In genomic region chr11:76628613-76629012, GRCm38 (mm10) we compare ENCODE assay signal across 22 mouse cellular contexts. TPM values are rescaled to one million over a fixed set of nuclear protein-coding genes. Genes with fewer than 3 reads are reported as not detected.
DNase-seq lines count a peak whose midpoint lies in the region; ATAC-seq and TF ChIP-seq lines count a peak whose summit lies in the region.
"Had no signal": no experiment of that assay in that cellular context is flagged by ENCODE, and none has a peak within 500 bp of the region (broad histone marks: within the 10 kb centered on the region; RNA-seq: fewer than 3 reads in every experiment).

No protein-coding gene starts in this region.

- no peak for TF ChIP-seq EP300 in heart, adult 2 months (IDR thresholded peaks at IDR 0.05; ENCODE audit: insufficient read depth, low read depth, low read length)

- DNase-seq in heart, adult 2 months, result no peak
- peak; percentile 36 for DNase-seq in 416B (ENCODE audit: low read depth)
- no peak for DNase-seq in adrenal gland, adult (ENCODE audit: inconsistent age in 2 of 2, low spot score in 1 of 2)
- no peak for DNase-seq in hindbrain, postnatal 0 days (ENCODE audit: low spot score)
- DNase-seq in midbrain, embryonic 11.5 days (ENCODE audit: low spot score, missing footprints), result no peak
- DNase-seq: cerebellum, adult 9-11 months; embryo, embryonic 11 days; kidney, adult 11 months; spleen, adult 18-20 months; thymus, postnatal 14 days had no signal

- no peak overlapping the region for H3K9ac ChIP-seq in heart, embryonic 13.5 days
- no peak overlapping the region for H3K9ac ChIP-seq in heart, adult 2 months (ENCODE audit: low read depth, low read length)
- H3K9ac ChIP-seq in hindbrain, postnatal 0 days (replicated peaks; ENCODE audit: low read length), result no peak overlapping the region
- H3K9ac ChIP-seq in midbrain, embryonic 11.5 days (ENCODE audit: low read length), result no peak overlapping the region
- H3K9ac ChIP-seq: embryonic facial prominence, embryonic 15.5 days; hindbrain, embryonic 15.5 days; liver, embryonic 12.5 days had no signal

- H3K4me3 ChIP-seq in heart, embryonic 13.5 days, result no peak overlapping the region
- no peak overlapping the region for H3K4me3 ChIP-seq in heart, adult 2 months
- H3K4me3 ChIP-seq in bone marrow macrophage, adult 2 months (ENCODE audit: insufficient read depth, low read length), result no peak overlapping the region
- no peak overlapping the region for H3K4me3 ChIP-seq in macrophage (ENCODE audit: inconsistent target)
- H3K4me3 ChIP-seq in hindbrain, postnatal 0 days (ENCODE audit: low read length), result no peak overlapping the region
- H3K4me3 ChIP-seq in midbrain, embryonic 11.5 days (ENCODE audit: low read depth, low read length), result no peak overlapping the region
- H3K4me3 ChIP-seq: embryonic facial prominence, embryonic 15.5 days; hindbrain, embryonic 15.5 days; liver, embryonic 12.5 days had no signal

- intact Hi-C loops in heart, adult 2 months (cut with DNase I), result no loop called here

- peak; percentile 65; the same call in 1 of the 2 replicates for ATAC-seq in heart, embryonic 13.5 days (ENCODE audit: extremely low read depth, insufficient number of reproducible peaks, low FRiP score, low TSS enrichment)
- no peak for ATAC-seq in hindbrain, postnatal 0 days
- no peak for ATAC-seq in midbrain, embryonic 11.5 days (ENCODE audit: low FRiP score)
- ATAC-seq: liver, embryonic 12.5 days had no signal

- H3K27me3 ChIP-seq in heart, embryonic 13.5 days (replicated peaks), result peaks cover 8% of the 10 kb centered on the region; the same call in 1 of the 2 replicates
- H3K27me3 ChIP-seq in heart, adult 2 months (ENCODE audit: control insufficient read depth, insufficient read depth, low read length), result peaks cover 1% of the 10 kb centered on the region; the same call in 1 of the 2 replicates
- H3K27me3 ChIP-seq in hindbrain, postnatal 0 days (ENCODE audit: insufficient read depth, low read length), result no peaks in the 10 kb centered on the region
- no peaks in the 10 kb centered on the region; the same call in 1 of the 2 replicates for H3K27me3 ChIP-seq in midbrain, embryonic 11.5 days (ENCODE audit: control insufficient read depth, insufficient read depth, low read length)
- H3K27me3 ChIP-seq: embryonic facial prominence, embryonic 15.5 days; hindbrain, embryonic 15.5 days had no signal

- TF ChIP-seq POLR2A in heart, adult 2 months (IDR thresholded peaks at IDR 0.05; ENCODE audit: insufficient read depth, low read depth, low read length), result no peak
- no peak for TF ChIP-seq POLR2A in bone marrow macrophage, adult 2 months (IDR thresholded peaks at IDR 0.05; ENCODE audit: borderline replicate concordance, low read depth, low read length)

- no peak for TF ChIP-seq CTCF in heart, adult 2 months (IDR thresholded peaks at IDR 0.05)
- TF ChIP-seq CTCF in bone marrow macrophage, adult 2 months (IDR thresholded peaks at IDR 0.05; ENCODE audit: low read depth, low read length), result no peak
- no peak for TF ChIP-seq CTCF in hindbrain, postnatal 0 days (IDR thresholded peaks at IDR 0.05; ENCODE audit: low read depth)

- no peaks in the 10 kb centered on the region for H3K79me2 ChIP-seq in heart, adult 2 months (replicated peaks; ENCODE audit: control insufficient read depth, insufficient read depth, low read length)
- no peaks in the 10 kb centered on the region for H3K79me2 ChIP-seq in macrophage (ENCODE audit: inconsistent target)

- 16% methylated on average over 5 of the region's 5 CpGs for WGBS in heart, embryonic 13.5 days
- 22% methylated on average over 5 of the region's 5 CpGs for WGBS in heart, adult 2 months
- 3% methylated on average over 5 of the region's 5 CpGs for WGBS in macrophage (ENCODE audit: missing documents)
- 74% methylated on average over 5 of the region's 5 CpGs for WGBS in hindbrain, postnatal 0 days
- WGBS in midbrain, embryonic 11.5 days, result 70% methylated on average over 5 of the region's 5 CpGs

- H3K4me2 ChIP-seq in heart, embryonic 13.5 days, result 0 out of 2 replicates have a peak overlapping the region, but pooled peaks have one; percentile 16
- H3K4me2 ChIP-seq in hindbrain, postnatal 0 days (ENCODE audit: low read depth, low read length), result no peak overlapping the region
- no peak overlapping the region for H3K4me2 ChIP-seq in midbrain, embryonic 11.5 days
- H3K4me2 ChIP-seq: embryonic facial prominence, embryonic 15.5 days; hindbrain, embryonic 15.5 days; liver, embryonic 12.5 days had no signal

- H3K4me1 ChIP-seq in heart, embryonic 13.5 days, result peaks cover 18% of the 10 kb centered on the region
- H3K4me1 ChIP-seq in heart, adult 2 months (ENCODE audit: control insufficient read depth, insufficient read depth, low read length), result no peaks in the 10 kb centered on the region
- H3K4me1 ChIP-seq in bone marrow macrophage, adult 2 months (ENCODE audit: control insufficient read depth, insufficient read depth, low read length), result peaks cover 22% of the 10 kb centered on the region
- H3K4me1 ChIP-seq in hindbrain, postnatal 0 days (ENCODE audit: insufficient read depth, low read length), result no peaks in the 10 kb centered on the region
- 0 out of 2 replicates have a peak, but pooled peaks cover 3% of the 10 kb centered on the region for H3K4me1 ChIP-seq in midbrain, embryonic 11.5 days (ENCODE audit: control insufficient read depth, insufficient read depth, low read length)
- H3K4me1 ChIP-seq: hindbrain, embryonic 15.5 days had no signal

- H3K36me3 ChIP-seq in heart, embryonic 13.5 days, result no peaks in the 10 kb centered on the region
- no peaks in the 10 kb centered on the region for H3K36me3 ChIP-seq in heart, adult 2 months (ENCODE audit: control insufficient read depth, insufficient read depth, low read length)
- no peaks in the 10 kb centered on the region for H3K36me3 ChIP-seq in macrophage (ENCODE audit: inconsistent target)
- H3K36me3 ChIP-seq in hindbrain, postnatal 0 days (ENCODE audit: insufficient read depth, low read length), result no peaks in the 10 kb centered on the region
- H3K36me3 ChIP-seq in midbrain, embryonic 11.5 days (ENCODE audit: control insufficient read depth, insufficient read depth, low read length), result no peaks in the 10 kb centered on the region
- H3K36me3 ChIP-seq: embryonic facial prominence, embryonic 15.5 days; hindbrain, embryonic 15.5 days; liver, embryonic 12.5 days had no signal

- no peaks in the 10 kb centered on the region for H3K9me3 ChIP-seq in heart, embryonic 13.5 days
- no peaks in the 10 kb centered on the region for H3K9me3 ChIP-seq in hindbrain, postnatal 0 days (ENCODE audit: low read length)
- H3K9me3 ChIP-seq in midbrain, embryonic 11.5 days (ENCODE audit: control insufficient read depth, low read length), result no peaks in the 10 kb centered on the region
- H3K9me3 ChIP-seq: embryonic facial prominence, embryonic 15.5 days; hindbrain, embryonic 15.5 days; liver, embryonic 12.5 days had no signal

- peak overlapping the region; percentile 16; the same call in 1 of the 2 replicates for H3K27ac ChIP-seq in heart, embryonic 13.5 days (replicated peaks)
- H3K27ac ChIP-seq in heart, adult 2 months, result no peak overlapping the region
- H3K27ac ChIP-seq in bone marrow macrophage, adult 2 months (ENCODE audit: insufficient read depth, low read depth, low read length), result peak overlapping the region; percentile 71
- H3K27ac ChIP-seq in macrophage, result peak overlapping the region; percentile 59
- no peak overlapping the region for H3K27ac ChIP-seq in hindbrain, postnatal 0 days
- H3K27ac ChIP-seq in midbrain, embryonic 11.5 days (ENCODE audit: low read depth, low read length), result no peak overlapping the region
- H3K27ac ChIP-seq: embryonic facial prominence, embryonic 15.5 days; hindbrain, embryonic 15.5 days; kidney, postnatal 0 days; liver, embryonic 12.5 days; stomach, postnatal 0 days had no signal

RNA-seq across cellular contexts. Expression of gene Abr, which starts 6.5 kb away (rescaled TPM):
- polyA plus RNA-seq in heart, embryonic 13.5 days (2015; fragmentation: Nextera tagmentation; extraction: Ambion mirVana), result 21.1 and 22.8 TPM in 2 replicates
- total RNA-seq in heart, adult 2 months (2021), result 10 to 100 TPM; 23.4 to 32.2 TPM
- 26.6 and 37.5 TPM in 2 replicates for polyA plus RNA-seq in heart, adult 2 months (2012; rRNA removed)
- 145 and 158 TPM in 2 replicates for polyA plus RNA-seq in bone marrow macrophage, adult 2 months (2012; ENCODE audit: insufficient read depth, insufficient read length, missing spikeins)
- 1,000 to 10,000 TPM in 3 of 26 experiments, 100 to 1,000 TPM in 23; 385 to 3,736 (median 481) TPM for total RNA-seq in macrophage (2018; cell fraction: chromatin; rRNA removed)
- total RNA-seq in macrophage (2018; cell fraction: cytosol; rRNA removed), result 100 to 1,000 TPM; 135 to 283 (median 184) TPM
- total RNA-seq in macrophage (2018; cell fraction: nucleus; rRNA removed), result 1,000 to 10,000 TPM in 1 of 26 experiments, 100 to 1,000 TPM in 25; 247 to 1,640 (median 305) TPM
- polyA plus RNA-seq in macrophage (2018), result 100 to 138 TPM (median 115 TPM) in 3 replicates
- total RNA-seq in hindbrain, postnatal 0 days (2014; rRNA removed), result 210 and 211 TPM in 2 replicates
- 77.0 and 87.5 TPM in 2 replicates for polyA plus RNA-seq in hindbrain, postnatal 0 days (2015; fragmentation: Nextera tagmentation; extraction: Ambion mirVana)
- polyA plus RNA-seq in midbrain, embryonic 11.5 days (2014; fragmentation: Nextera tagmentation; extraction: Ambion mirVana), result 41.4 and 41.9 TPM in 2 replicates

RNA-seq across cellular contexts. Expression of gene Bhlha9, which starts 43.7 kb away (rescaled TPM):
- 0.20 and 0.28 TPM in 2 replicates for polyA plus RNA-seq in heart, embryonic 13.5 days (2015; fragmentation: Nextera tagmentation; extraction: Ambion mirVana)
- not detected for total RNA-seq in heart, adult 2 months (2021)
- not detected in 2 replicates for polyA plus RNA-seq in heart, adult 2 months (2012; rRNA removed)
- polyA plus RNA-seq in bone marrow macrophage, adult 2 months (2012; ENCODE audit: insufficient read depth, insufficient read length, missing spikeins), result not detected in 2 replicates
- 1 to 10 TPM in 2 of 26 experiments, under 1 TPM in 4, not detected in 20; 0.53 to 1.4 (median 0.76) TPM for total RNA-seq in macrophage (2018; cell fraction: chromatin; rRNA removed)
- under 1 TPM in 2 of 26 experiments, not detected in 24; 0.05 to 0.13 TPM for total RNA-seq in macrophage (2018; cell fraction: cytosol; rRNA removed)
- 1 to 10 TPM in 1 of 26 experiments, under 1 TPM in 6, not detected in 19; 0.35 to 1.4 (median 0.52) TPM for total RNA-seq in macrophage (2018; cell fraction: nucleus; rRNA removed)
- polyA plus RNA-seq in macrophage (2018), result not detected in 3 replicates
- total RNA-seq in hindbrain, postnatal 0 days (2014; rRNA removed), result 1.2 and 2.0 TPM in 2 replicates
- polyA plus RNA-seq in hindbrain, postnatal 0 days (2015; fragmentation: Nextera tagmentation; extraction: Ambion mirVana), result 2.1 and 3.2 TPM in 2 replicates
- 0.14 TPM in 1 of 2 replicates, not detected in the other for polyA plus RNA-seq in midbrain, embryonic 11.5 days (2014; fragmentation: Nextera tagmentation; extraction: Ambion mirVana)
- total RNA-seq: adrenal gland, postnatal 4 days had no signal
- polyA plus RNA-seq: forebrain, embryonic 11.5 days; gonadal fat pad, adult 2 months; liver, embryonic 12.5 days; neural tube, embryonic 11.5 days; stomach, postnatal 0 days had no signal

RNA-seq across cellular contexts. Expression of gene Trarg1, which starts 51.0 kb away (rescaled TPM):
- 0.09 and 0.13 TPM in 2 replicates for polyA plus RNA-seq in heart, embryonic 13.5 days (2015; fragmentation: Nextera tagmentation; extraction: Ambion mirVana)
- 1 to 10 TPM; 3.5 to 3.8 TPM for total RNA-seq in heart, adult 2 months (2021)
- polyA plus RNA-seq in heart, adult 2 months (2012; rRNA removed), result 2.3 and 4.7 TPM in 2 replicates
- polyA plus RNA-seq in bone marrow macrophage, adult 2 months (2012; ENCODE audit: insufficient read depth, insufficient read length, missing spikeins), result not detected in 2 replicates
- not detected for total RNA-seq in macrophage (2018; cell fraction: chromatin; rRNA removed)
- total RNA-seq in macrophage (2018; cell fraction: cytosol; rRNA removed), result under 1 TPM in 2 of 26 experiments, not detected in 24; 0.03 to 0.05 TPM
- not detected for total RNA-seq in macrophage (2018; cell fraction: nucleus; rRNA removed)
- not detected in 3 replicates for polyA plus RNA-seq in macrophage (2018)
- 0.05 and 0.14 TPM in 2 replicates for total RNA-seq in hindbrain, postnatal 0 days (2014; rRNA removed)
- polyA plus RNA-seq in hindbrain, postnatal 0 days (2015; fragmentation: Nextera tagmentation; extraction: Ambion mirVana), result 0.46 and 0.57 TPM in 2 replicates
- polyA plus RNA-seq in midbrain, embryonic 11.5 days (2014; fragmentation: Nextera tagmentation; extraction: Ambion mirVana), result 0.04 TPM in 1 of 2 replicates, not detected in the other
- polyA plus RNA-seq: forebrain, embryonic 11.5 days; liver, embryonic 12.5 days had no signal

Comparison
In these comparisons a context has a peak if more than half of its experiments do, and no peak if none do; other contexts are left out.
1. H3K27ac ChIP-seq: peak in heart, embryonic 13.5 days (single experiment), bone marrow macrophage, adult 2 months (single experiment) and macrophage (single experiment); none in heart, adult 2 months (single experiment), hindbrain, postnatal 0 days (single experiment) and midbrain, embryonic 11.5 days (single experiment).